Mouse (Mus musculus) cortical plate, adult 2 months (tissue): ENCODE data around the gene Glcci1. TPM values are rescaled to one million over a fixed set of nuclear protein-coding genes. Genes with fewer than 3 reads are reported as not detected.
"Not testable (repeated sequence)": the region's sequence is repeated elsewhere in the genome, so short reads cannot be mapped to it uniquely, and the experiment has no call there.

ENCODE experiments used
- H3K27ac ChIP-seq: fragments of 200-500 bp; 2 replicates; pipeline ENCODE4 v1.5.1; 2012; ENCODE audit warnings: low read length, control low read depth, inconsistent platforms; ENCODE audit not compliant: insufficient read depth
- H3K4me1 ChIP-seq: fragments of 200-500 bp; 2 replicates; pipeline ENCODE4 v1.6.1; 2011; ENCODE audit warnings: low read length; ENCODE audit not compliant: control insufficient read depth, insufficient read depth
- H3K4me3 ChIP-seq: fragments of 200-500 bp; 2 replicates; pipeline ENCODE4 v1.5.1; 2011; ENCODE audit warnings: mild to moderate bottlenecking, low read length, control low read depth; ENCODE audit not compliant: insufficient read depth
- CTCF ChIP-seq: fragments of 200-500 bp; IDR thresholded peaks from 2 replicates; pipeline ENCODE4 v1.5.1; 2011; ENCODE audit warnings: mild to moderate bottlenecking, control low read depth, low read length; ENCODE audit not compliant: insufficient read depth; ENCODE audit errors: extremely low read depth
- POLR2A ChIP-seq: fragments of 200-500 bp; IDR thresholded peaks from 2 replicates; pipeline ENCODE4 v1.6.1; 2011; ENCODE audit warnings: mild to moderate bottlenecking, low read length, control low read depth; ENCODE audit not compliant: insufficient read depth; ENCODE audit errors: extremely low read depth
- polyA plus RNA-seq: library from polyadenylated mRNA; depleted of rRNA; stranded (reverse); fragments of >200 nt; gene quantifications from 2 replicates; pipeline ENCODE4 v1.2.3, GENCODE M21; 2012

Glcci1 gene
- polyA plus RNA-seq, 1 experiment, result 17.7 TPM

- no peak overlapping the region for H3K4me3 ChIP-seq
- H3K4me1 ChIP-seq, result no peaks in the 10 kb centered on the region
- no peak for TF ChIP-seq POLR2A
- TF ChIP-seq CTCF, result no peak
- no peak overlapping the region for H3K27ac ChIP-seq
Observed at GRCm38 (mm10) chr6:8536944-8537343, 27.5 kb downstream of the Glcci1 start.

GRCm38 (mm10) chr6:8541531-8541930 lies 32.1 kb downstream of the Glcci1 start:
- not testable (repeated sequence) for H3K4me3 ChIP-seq, H3K27ac ChIP-seq, H3K4me1 ChIP-seq

- Histone ChIP-seq H3K4me3 (no peak overlapping the region), H3K4me1 (no peaks in the 10 kb centered on the region), H3K27ac (no peak overlapping the region)
- TF ChIP-seq CTCF (no peak), POLR2A (no peak)
Observed at GRCm38 (mm10) chr6:8544822-8545221, 35.4 kb downstream of the Glcci1 start.

- TF ChIP-seq CTCF (no peak), POLR2A (no peak)
- H3K27ac ChIP-seq, result no peak overlapping the region
- H3K4me1 ChIP-seq, result no peaks in the 10 kb centered on the region
- H3K4me3 ChIP-seq, result no peak overlapping the region
Observed at GRCm38 (mm10) chr6:8545780-8546179, 36.4 kb downstream of the Glcci1 start.

GRCm38 (mm10) chr6:8551155-8551554 lies 41.8 kb downstream of the Glcci1 start:
- TF ChIP-seq CTCF, result no peak
- no peak for TF ChIP-seq POLR2A
- no peak overlapping the region for H3K4me3 ChIP-seq
- no peaks in the 10 kb centered on the region; the same call in 1 of the 2 replicates for H3K4me1 ChIP-seq
- no peak overlapping the region for H3K27ac ChIP-seq

- no peak overlapping the region for H3K4me3 ChIP-seq
- no peaks in the 10 kb centered on the region for H3K4me1 ChIP-seq
- TF ChIP-seq POLR2A (no peak), CTCF (no peak)
- H3K27ac ChIP-seq, result no peak overlapping the region
Observed at GRCm38 (mm10) chr6:8556849-8557571, 47.6 kb downstream of the Glcci1 start.

GRCm38 (mm10) chr6:8560682-8561081 lies 51.3 kb downstream of the Glcci1 start:
- no peak overlapping the region for H3K27ac ChIP-seq
- TF ChIP-seq POLR2A (no peak), CTCF (no peak)
- no peaks in the 10 kb centered on the region for H3K4me1 ChIP-seq
- H3K4me3 ChIP-seq, result no peak overlapping the region

- H3K4me1 ChIP-seq, result no peaks in the 10 kb centered on the region; the same call in 1 of the 2 replicates
- H3K4me3 ChIP-seq, result no peak overlapping the region
- H3K27ac ChIP-seq, result no peak overlapping the region
- no peak for TF ChIP-seq CTCF
- no peak for TF ChIP-seq POLR2A
Observed at GRCm38 (mm10) chr6:8582377-8582776, 73.0 kb downstream of the Glcci1 start.

GRCm38 (mm10) chr6:8583892-8584291 lies 74.5 kb downstream of the Glcci1 start:
- TF ChIP-seq POLR2A, result no peak
- no peak for TF ChIP-seq CTCF
- Histone ChIP-seq H3K27ac (no peak overlapping the region), H3K4me3 (no peak overlapping the region), H3K4me1 (no peaks in the 10 kb centered on the region; the same call in 1 of the 2 replicates)

GRCm38 (mm10) chr6:8591665-8592064 lies 82.3 kb downstream of the Glcci1 start:
- no peak overlapping the region for H3K4me3 ChIP-seq
- H3K4me1 ChIP-seq, result no peaks in the 10 kb centered on the region
- TF ChIP-seq CTCF, result no peak
- TF ChIP-seq POLR2A, result no peak
- H3K27ac ChIP-seq, result no peak overlapping the region
